Mouse (Mus musculus): ENCODE measurements around the gene Opa3.

DNA sequence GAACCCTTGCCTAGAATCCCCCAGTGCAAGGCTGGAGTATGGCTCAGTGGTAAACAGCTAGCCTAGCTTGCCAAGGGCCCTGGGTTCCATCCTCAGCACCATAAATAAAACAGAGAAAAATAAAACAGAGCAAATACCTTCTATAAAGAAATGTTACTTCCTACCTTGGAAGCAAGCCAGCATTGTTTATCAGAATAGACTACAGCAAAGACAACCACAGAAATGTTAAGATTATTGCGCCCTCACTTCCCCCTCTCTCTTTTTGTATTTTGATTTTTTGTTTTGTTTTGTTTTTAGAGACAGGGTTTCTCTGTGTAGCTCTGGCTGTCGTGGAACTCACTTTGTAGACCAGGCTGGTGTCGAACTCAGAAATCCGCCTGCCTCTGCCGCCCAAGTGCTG, 69.7 kb downstream of the Opa3 start:
- TF ChIP-seq CTCF (IDR thresholded peaks at IDR 0.05; ENCODE audit: low read depth, low read length) (no peak), POLR2AphosphoS5 (IDR thresholded peaks at IDR 0.05; ENCODE audit: insufficient replicate concordance, low read depth, low read length) (no peak), GATA1 (IDR thresholded peaks at IDR 0.05; ENCODE audit: borderline replicate concordance, low read length) (no peak), TAL1 (conservative IDR thresholded peaks at IDR 0.05; ENCODE audit: low read depth, low read length) (no peak), GATA2 (IDR thresholded peaks at IDR 0.05; ENCODE audit: borderline replicate concordance, low read depth, low read length) (no peak)
